11 mouse cellular contexts compared by ENCODE assay signal in the genomic region with DNA sequence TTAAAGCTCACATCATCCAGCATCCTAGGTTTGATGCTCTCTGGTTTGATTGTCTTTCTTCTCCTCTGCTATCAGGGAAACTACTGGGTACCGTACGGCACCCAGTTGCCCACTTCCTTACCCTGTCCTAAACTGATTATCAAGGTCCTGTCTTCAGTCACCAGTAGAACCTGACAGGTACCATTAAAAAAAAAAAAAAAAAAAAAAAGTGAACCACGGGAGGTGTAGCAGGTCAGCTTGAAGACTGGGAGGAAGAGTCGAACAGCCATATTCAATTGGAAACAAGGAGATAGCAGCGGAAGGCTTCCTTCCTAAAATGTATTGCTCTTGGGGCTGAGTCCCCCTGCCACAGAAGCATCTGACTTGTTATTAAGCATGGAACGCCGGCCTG.
DNase-seq lines count a peak whose midpoint lies in the region; ATAC-seq and TF ChIP-seq lines count a peak whose summit lies in the region.
"Had no signal": no experiment of that assay in that cellular context is flagged by ENCODE, and none has a peak within 500 bp of the region (broad histone marks: within the 10 kb centered on the region; RNA-seq: fewer than 3 reads in every experiment).

No protein-coding gene starts in this region.

- dilution Hi-C loops in CH12.LX (cut with MboI; ENCODE audit: extremely low pct_ligation_motif_present, extremely low pct_unique_long_range_greater_than_20kb, low sequenced_read_pairs): no loop called here

- H3K27ac ChIP-seq in forebrain, postnatal 0 days (ENCODE audit: low read depth, low read length): peak overlapping the region; percentile 69
- H3K27ac ChIP-seq in forebrain, embryonic 12.5 days: no peak overlapping the region
- no peak overlapping the region for H3K27ac ChIP-seq in kidney, embryonic 15.5 days
- H3K27ac ChIP-seq in CH12.LX (ENCODE audit: insufficient read depth, low read depth): peak overlapping the region; percentile 74
- H3K27ac ChIP-seq in liver, embryonic 13.5 days: 0 out of 2 replicates have a peak overlapping the region, but pooled peaks have one; percentile 74
- H3K27ac ChIP-seq: hindbrain, embryonic 14.5 days had no signal

- peaks cover 7% of the 10 kb centered on the region for H3K4me1 ChIP-seq in forebrain, postnatal 0 days (ENCODE audit: insufficient read depth)
- H3K4me1 ChIP-seq in forebrain, embryonic 12.5 days: peaks cover 50% of the 10 kb centered on the region
- peaks cover 76% of the 10 kb centered on the region for H3K4me1 ChIP-seq in kidney, embryonic 15.5 days
- H3K4me1 ChIP-seq in CH12.LX (ENCODE audit: control insufficient read depth in 1 of 2, insufficient read depth in 2 of 2): peaks cover 4 to 31% of the 10 kb centered on the region in 2 experiments; a peak in 3 of 4 replicates
- peaks cover 55% of the 10 kb centered on the region for H3K4me1 ChIP-seq in liver, embryonic 13.5 days (replicated peaks)

- in situ Hi-C loops in CH12.LX (cut with MboI; ENCODE audit: low pct_ligation_motif_present, low pct_unique_long_range_greater_than_20kb, low sequenced_read_pairs): no loop called here

- peaks cover 39% of the 10 kb centered on the region for H3K79me2 ChIP-seq in CH12.LX (replicated peaks; ENCODE audit: control insufficient read depth, extremely low read depth, insufficient read depth, poor library complexity, severe bottlenecking)

- no peak for TF ChIP-seq CTCF in forebrain, postnatal 0 days (IDR thresholded peaks at IDR 0.05; ENCODE audit: low read depth)
- TF ChIP-seq CTCF in CH12.LX (conservative IDR thresholded peaks at IDR 0.05 in 1 of 2, IDR thresholded peaks at IDR 0.05 in 1 of 2; ENCODE audit: low read depth in 2 of 2, low read length in 2 of 2): no peak

- no peaks in the 10 kb centered on the region for H3K36me3 ChIP-seq in forebrain, postnatal 0 days (ENCODE audit: insufficient read depth)
- H3K36me3 ChIP-seq in forebrain, embryonic 12.5 days (replicated peaks): no peaks in the 10 kb centered on the region
- no peaks in the 10 kb centered on the region for H3K36me3 ChIP-seq in kidney, embryonic 15.5 days
- peaks cover 0 to 6% of the 10 kb centered on the region in 2 experiments for H3K36me3 ChIP-seq in CH12.LX (replicated peaks in 1 of 2; ENCODE audit: control insufficient read depth in 1 of 2, insufficient read depth in 1 of 2, low read length in 1 of 2)
- H3K36me3 ChIP-seq in liver, embryonic 13.5 days: no peaks in the 10 kb centered on the region

- TF ChIP-seq RAD21 in CH12.LX (IDR thresholded peaks at IDR 0.05; ENCODE audit: low read depth, low read length): no peak

- TF ChIP-seq POLR2A in CH12.LX (IDR thresholded peaks at IDR 0.05; ENCODE audit: low read depth, low read length): no peak

- WGBS in forebrain, postnatal 0 days: 74% methylated on average over 7 of the region's 7 CpGs
- 78% methylated on average over 7 of the region's 7 CpGs for WGBS in forebrain, embryonic 12.5 days
- 69% methylated on average over 7 of the region's 7 CpGs for WGBS in kidney, embryonic 15.5 days
- 40% methylated on average over 7 of the region's 7 CpGs for WGBS in liver, embryonic 13.5 days (ENCODE audit: insufficient replicate concordance)

- DNase-seq in forebrain, postnatal 0 days: no peak
- DNase-seq in kidney, postnatal 14 days: no peak
- DNase-seq in CH12.LX (ENCODE audit: extremely low read depth): no peak
- DNase-seq in liver, embryonic 13.5 days: no peak
- no peak for DNase-seq in natural killer cell, adult 2 months (ENCODE audit: low spot score in 2 of 2)
- DNase-seq in frontal cortex, postnatal 10 days (ENCODE audit: low spot score in 2 of 2): no peak
- DNase-seq: cerebellum, adult 18-20 months had no signal

- no peak for TF ChIP-seq EP300 in CH12.LX (IDR thresholded peaks at IDR 0.05; ENCODE audit: low read length)

- H3K4me2 ChIP-seq in forebrain, postnatal 0 days (ENCODE audit: low read depth): no peak overlapping the region
- H3K4me2 ChIP-seq in forebrain, embryonic 12.5 days: no peak overlapping the region
- peak overlapping the region; percentile 53; the same call in 1 of the 2 replicates for H3K4me2 ChIP-seq in kidney, embryonic 15.5 days
- peak overlapping the region; percentile 79 for H3K4me2 ChIP-seq in CH12.LX (ENCODE audit: insufficient read depth, low read depth, poor library complexity, severe bottlenecking)
- H3K4me2 ChIP-seq in liver, embryonic 13.5 days: peak overlapping the region; percentile 72; the same call in 1 of the 2 replicates

- H3K9ac ChIP-seq in forebrain, postnatal 0 days: no peak overlapping the region
- H3K9ac ChIP-seq in forebrain, embryonic 12.5 days: no peak overlapping the region
- H3K9ac ChIP-seq in kidney, embryonic 15.5 days: no peak overlapping the region
- H3K9ac ChIP-seq in CH12.LX (ENCODE audit: insufficient read depth, low read depth): peak overlapping the region; percentile 89
- no peak overlapping the region for H3K9ac ChIP-seq in liver, embryonic 13.5 days
- H3K9ac ChIP-seq: hindbrain, embryonic 14.5 days had no signal

- no peaks in the 10 kb centered on the region for H3K27me3 ChIP-seq in forebrain, postnatal 0 days (ENCODE audit: insufficient read depth, low read length)
- H3K27me3 ChIP-seq in forebrain, embryonic 12.5 days: no peaks in the 10 kb centered on the region; the same call in 1 of the 2 replicates
- no peaks in the 10 kb centered on the region for H3K27me3 ChIP-seq in kidney, embryonic 15.5 days
- H3K27me3 ChIP-seq in CH12.LX (replicated peaks): no peaks in the 10 kb centered on the region
- H3K27me3 ChIP-seq in liver, embryonic 13.5 days: no peaks in the 10 kb centered on the region

- ATAC-seq in forebrain, postnatal 0 days: no peak
- no peak for ATAC-seq in forebrain, embryonic 12.5 days (ENCODE audit: low FRiP score)
- ATAC-seq in kidney, embryonic 15.5 days (replicated peaks; ENCODE audit: low FRiP score): no peak
- no peak for ATAC-seq in liver, embryonic 13.5 days (ENCODE audit: low read depth)

- no peaks in the 10 kb centered on the region for H3K9me3 ChIP-seq in forebrain, postnatal 0 days (ENCODE audit: low read length)
- H3K9me3 ChIP-seq in forebrain, embryonic 12.5 days: no peaks in the 10 kb centered on the region
- no peaks in the 10 kb centered on the region for H3K9me3 ChIP-seq in kidney, embryonic 15.5 days (replicated peaks)
- no peaks in the 10 kb centered on the region for H3K9me3 ChIP-seq in CH12.LX (replicated peaks; ENCODE audit: low read length)
- H3K9me3 ChIP-seq in liver, embryonic 13.5 days (replicated peaks): no peaks in the 10 kb centered on the region
- H3K9me3 ChIP-seq: G1E had no signal

- H3K4me3 ChIP-seq in forebrain, postnatal 0 days (ENCODE audit: low read depth, low read length): no peak overlapping the region
- H3K4me3 ChIP-seq in forebrain, embryonic 12.5 days (replicated peaks): no peak overlapping the region
- H3K4me3 ChIP-seq in kidney, embryonic 15.5 days (replicated peaks): no peak overlapping the region
- H3K4me3 ChIP-seq in CH12.LX (replicated peaks in 1 of 3; ENCODE audit: low read depth in 2 of 3, low read length in 2 of 3, poor library complexity in 1 of 3): peak overlapping the region; percentile 74 to 86 (median 85)
- no peak overlapping the region for H3K4me3 ChIP-seq in liver, embryonic 13.5 days (replicated peaks)

TF ChIP-seq in CH12.LX, 34 proteins besides CTCF, POLR2A, EP300 and RAD21:
- no peak for TF ChIP-seq ZMIZ1 (IDR thresholded peaks at IDR 0.05; ENCODE audit: low read depth, low read length)
- TF ChIP-seq ZNF384 (IDR thresholded peaks at IDR 0.05; ENCODE audit: low read depth, low read length): peak; percentile 64; the same call in 1 of the 2 replicates
- TF ChIP-seq SIN3A (IDR thresholded peaks at IDR 0.05; ENCODE audit: low read length): no peak

Comparison
In these comparisons a context has a peak if more than half of its experiments do, and no peak if none do; other contexts are left out.
1. H3K27ac ChIP-seq: peak in forebrain, postnatal 0 days (single experiment), CH12.LX (single experiment) and liver, embryonic 13.5 days (single experiment); none in forebrain, embryonic 12.5 days (single experiment) and kidney, embryonic 15.5 days (single experiment).
2. H3K4me2 ChIP-seq: peak in kidney, embryonic 15.5 days (single experiment), CH12.LX (single experiment) and liver, embryonic 13.5 days (single experiment); none in forebrain, postnatal 0 days (single experiment) and forebrain, embryonic 12.5 days (single experiment).
3. H3K4me3 ChIP-seq: peak in CH12.LX (3 of 3); none in forebrain, postnatal 0 days (single experiment), forebrain, embryonic 12.5 days (single experiment), kidney, embryonic 15.5 days (single experiment) and liver, embryonic 13.5 days (single experiment).